ENCODE assay signal across 43 mouse cellular contexts in the genomic region with DNA sequence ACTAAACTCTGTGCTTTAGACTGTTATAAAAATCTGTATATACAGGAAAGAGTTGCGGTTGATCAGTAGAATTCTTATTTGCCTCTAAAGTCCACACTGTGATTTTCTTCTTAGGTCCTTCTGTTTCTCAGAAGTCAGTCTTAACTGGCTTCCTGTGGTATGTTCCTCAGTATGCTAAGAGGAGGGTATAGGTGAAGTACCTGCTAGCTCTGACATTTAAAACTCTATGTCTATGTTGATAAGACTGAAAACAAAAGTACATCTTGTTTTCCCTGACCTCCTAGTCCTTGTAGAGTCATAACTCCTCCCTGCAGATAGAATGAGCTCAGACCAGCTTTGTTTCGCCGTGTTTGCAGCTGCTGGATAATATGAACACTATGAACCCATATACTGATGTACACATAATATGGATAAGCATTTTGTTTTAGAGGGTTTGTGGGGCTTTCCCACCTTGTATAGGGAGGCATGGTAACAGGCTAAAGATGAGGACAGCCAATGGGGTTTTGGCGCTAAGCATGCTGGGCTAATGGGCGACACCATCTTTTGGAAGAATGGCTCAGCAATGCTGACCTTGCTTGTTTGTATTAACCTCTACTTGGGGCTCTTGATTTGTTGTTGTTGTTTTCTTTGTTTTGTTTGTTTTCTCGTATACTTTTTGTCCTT. TPM values are rescaled to one million over a fixed set of nuclear protein-coding genes. Genes with fewer than 3 reads are reported as not detected.
"Had no signal": no experiment of that assay in that cellular context is flagged by ENCODE, and none has a peak within 500 bp of the region (broad histone marks: within the 10 kb centered on the region; RNA-seq: fewer than 3 reads in every experiment).

No protein-coding gene starts in this region.

- H3K27me3 ChIP-seq: heart, embryonic 13.5 days; heart, embryonic 15.5 days; hindbrain, embryonic 13.5 days; hindbrain, embryonic 15.5 days; limb, embryonic 13.5 days; limb, embryonic 15.5 days; liver, embryonic 12.5 days had no signal

- H3K9me3 ChIP-seq: heart, embryonic 10.5 days; heart, embryonic 13.5 days; heart, embryonic 15.5 days; hindbrain, embryonic 13.5 days; hindbrain, embryonic 15.5 days; limb, embryonic 13.5 days; limb, embryonic 15.5 days; liver, embryonic 12.5 days had no signal

- ATAC-seq: hindbrain, postnatal 0 days; intestine, embryonic 16.5 days; liver, embryonic 12.5 days had no signal

- H3K4me3 ChIP-seq: heart, embryonic 10.5 days; heart, embryonic 13.5 days; heart, embryonic 15.5 days; hindbrain, embryonic 13.5 days; hindbrain, embryonic 15.5 days; layer of hippocampus, adult 2 months; limb, embryonic 13.5 days; limb, embryonic 15.5 days; liver, embryonic 12.5 days had no signal

- H3K4me2 ChIP-seq: heart, embryonic 13.5 days; heart, embryonic 15.5 days; hindbrain, embryonic 13.5 days; hindbrain, embryonic 15.5 days; limb, embryonic 13.5 days; limb, embryonic 15.5 days; liver, embryonic 12.5 days had no signal

- DNase-seq: gastrocnemius, postnatal 14 days; gastrocnemius, postnatal 36 days; heart, adult 18-20 months; heart, postnatal 14 days; heart, postnatal 36 days; kidney, adult 18-20 months; kidney, adult 8-10 months; kidney, postnatal 10 days; kidney, postnatal 25 days; kidney, postnatal 4 days; layer of hippocampus, adult 9-11 months; layer of hippocampus, postnatal 36 days; left cerebral cortex, postnatal 4 days had no signal

- H3K9ac ChIP-seq: heart, embryonic 13.5 days; heart, embryonic 15.5 days; hindbrain, embryonic 13.5 days; hindbrain, embryonic 15.5 days; limb, embryonic 13.5 days; limb, embryonic 15.5 days; liver, embryonic 12.5 days; liver, embryonic 14.5 days had no signal

- H3K27ac ChIP-seq: heart, embryonic 10.5 days; heart, embryonic 13.5 days; heart, embryonic 15.5 days; hindbrain, embryonic 13.5 days; hindbrain, embryonic 15.5 days; hindbrain, postnatal 0 days; layer of hippocampus, adult 2 months; limb, embryonic 13.5 days; limb, embryonic 15.5 days; liver, embryonic 12.5 days; liver, embryonic 14.5 days had no signal

RNA-seq across cellular contexts. Expression of gene Cyct, which starts 14.4 kb away (rescaled TPM):
- total RNA-seq: gastrocnemius, adult 18-20 months; gastrocnemius, adult 8-10 months; gastrocnemius, postnatal 14 days; gastrocnemius, postnatal 36 days; heart, postnatal 14 days; heart, postnatal 36 days; hematopoietic stem cell, adult 5-6 weeks; hindbrain, postnatal 0 days; layer of hippocampus, adult 2 months; layer of hippocampus, postnatal 14 days; layer of hippocampus, postnatal 36 days; left cerebral cortex, adult 18-20 months; left cerebral cortex, adult 8-10 months; left cerebral cortex, postnatal 10 days; left cerebral cortex, postnatal 25 days; left cerebral cortex, postnatal 4 days; liver, adult 2 months had no signal
- polyA plus RNA-seq: frontal cortex, adult 2 months; gonadal fat pad, adult 2 months; heart, postnatal 0 days; hindbrain, embryonic 11.5 days; hindbrain, embryonic 13.5 days; hindbrain, embryonic 15.5 days; intestine, embryonic 14.5 days; intestine, embryonic 16.5 days; kidney, embryonic 14.5 days; kidney, embryonic 16.5 days; limb, embryonic 11.5 days; limb, embryonic 13.5 days; limb, embryonic 15.5 days; liver, adult 2 months; liver, embryonic 12.5 days; liver, embryonic 14.5 days; liver, embryonic 16.5 days had no signal

RNA-seq across cellular contexts. Expression of gene Osbpl6, which starts 31.6 kb away (rescaled TPM):
- total RNA-seq: hematopoietic stem cell, adult 5-6 weeks had no signal

RNA-seq across cellular contexts. Expression of gene Pde11a, which starts 36.1 kb away (rescaled TPM):
- total RNA-seq: hematopoietic stem cell, adult 5-6 weeks; liver, adult 2 months had no signal
- polyA plus RNA-seq: liver, adult 2 months had no signal
